Comparison of ENCODE assay signal across 31 mouse cellular contexts in the genomic region with DNA sequence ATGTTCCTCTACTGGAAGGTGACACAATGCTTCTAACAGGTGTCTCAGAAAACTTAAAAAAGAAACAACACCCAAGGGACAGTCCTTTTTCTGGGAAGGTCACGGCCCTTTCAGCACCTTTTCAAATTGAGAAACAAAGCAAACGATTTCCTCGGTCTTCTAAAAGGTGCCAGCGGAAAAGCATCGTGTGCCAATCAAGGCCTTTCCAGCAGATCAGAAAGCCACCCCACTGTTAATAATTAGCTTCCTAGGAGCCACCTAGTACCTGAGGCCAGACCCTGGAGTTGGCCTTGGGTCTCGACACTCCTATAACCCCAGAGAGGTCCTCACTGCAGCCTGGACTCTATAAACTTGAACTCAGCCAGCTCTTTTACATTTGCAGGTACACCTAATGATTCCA. TPM values are rescaled to one million over a fixed set of nuclear protein-coding genes. Genes with fewer than 3 reads are reported as not detected.
DNase-seq lines count a peak whose midpoint lies in the region; ATAC-seq and TF ChIP-seq lines count a peak whose summit lies in the region.
"Had no signal": no experiment of that assay in that cellular context is flagged by ENCODE, and none has a peak within 500 bp of the region (broad histone marks: within the 10 kb centered on the region; RNA-seq: fewer than 3 reads in every experiment).

No protein-coding gene starts in this region.

- DNase-seq in kidney, adult 8-10 months = peak; percentile 28 to 55
- no peak for DNase-seq in kidney, adult 11 months
- DNase-seq in intestine, embryonic 14.5 days (ENCODE audit: low spot score) = no peak
- DNase-seq in kidney, postnatal 36 days = peak; percentile 43 to 62
- no peak for DNase-seq in layer of hippocampus, adult 18-20 months (ENCODE audit: low spot score in 2 of 2)
- DNase-seq in heart, adult 18-20 months = no peak
- no peak for DNase-seq in ovary, postnatal 36 days (ENCODE audit: low spot score)
- DNase-seq: adrenal gland, postnatal 10 days; cerebellum, adult 11-12 months; cerebellum, postnatal 10 days; gastrocnemius, adult 2 months; gastrocnemius, postnatal 36 days; heart, adult 2 months; heart, postnatal 4 days; liver, embryonic 13.5 days; lung, adult 2 months; lung, postnatal 14 days; right cerebral cortex, postnatal 4 days; thymus, adult 18-20 months; thymus, postnatal 25 days had no signal

- no peaks in the 10 kb centered on the region for H3K9me3 ChIP-seq in intestine, embryonic 14.5 days (ENCODE audit: control insufficient read depth, low read length)
- H3K9me3 ChIP-seq in intestine, postnatal 0 days (ENCODE audit: control insufficient read depth) = no peaks in the 10 kb centered on the region
- H3K9me3 ChIP-seq: heart, embryonic 12.5 days; hindbrain, embryonic 13.5 days; limb, embryonic 12.5 days; liver, embryonic 13.5 days; neural tube, embryonic 12.5 days had no signal

- H3K27me3 ChIP-seq in intestine, embryonic 14.5 days (replicated peaks; ENCODE audit: control insufficient read depth, insufficient read depth, low read length) = no peaks in the 10 kb centered on the region
- H3K27me3 ChIP-seq in intestine, postnatal 0 days (replicated peaks; ENCODE audit: control insufficient read depth, insufficient read depth, low read length) = no peaks in the 10 kb centered on the region
- H3K27me3 ChIP-seq: hindbrain, embryonic 13.5 days; limb, embryonic 12.5 days; liver, embryonic 13.5 days; neural tube, embryonic 12.5 days; Patski had no signal

- no peaks in the 10 kb centered on the region for H3K36me3 ChIP-seq in intestine, embryonic 14.5 days (ENCODE audit: control insufficient read depth, insufficient read depth, low read length)
- H3K36me3 ChIP-seq in intestine, postnatal 0 days (ENCODE audit: control insufficient read depth, insufficient read depth) = no peaks in the 10 kb centered on the region
- H3K36me3 ChIP-seq: heart, embryonic 12.5 days; hindbrain, embryonic 13.5 days; limb, embryonic 12.5 days; liver, embryonic 13.5 days; neural tube, embryonic 12.5 days had no signal

- peak overlapping the region; percentile 62 for H3K27ac ChIP-seq in intestine, embryonic 14.5 days (ENCODE audit: low read depth)
- peak overlapping the region; percentile 85 for H3K27ac ChIP-seq in intestine, postnatal 0 days (ENCODE audit: low read depth, low read length)
- H3K27ac ChIP-seq: gastrocnemius, adult 2 months; heart, adult 2 months; hindbrain, embryonic 13.5 days; left cerebral cortex, adult 2 months; limb, embryonic 12.5 days; liver, embryonic 13.5 days; neural tube, embryonic 12.5 days had no signal

- H3K4me1 ChIP-seq in intestine, embryonic 14.5 days (replicated peaks; ENCODE audit: control insufficient read depth, insufficient read depth, low read length) = peaks cover 14% of the 10 kb centered on the region
- H3K4me1 ChIP-seq in intestine, postnatal 0 days (replicated peaks; ENCODE audit: control insufficient read depth, insufficient read depth, low read length) = peaks cover 5% of the 10 kb centered on the region
- H3K4me1 ChIP-seq: liver, embryonic 13.5 days; neural tube, embryonic 12.5 days had no signal

- no peak for TF ChIP-seq CTCF in intestine, postnatal 0 days (IDR thresholded peaks at IDR 0.05; ENCODE audit: low read depth)

- ATAC-seq in intestine, embryonic 14.5 days (replicated peaks; ENCODE audit: low FRiP score, low TSS enrichment, low read depth) = peak; percentile 61
- peak; percentile 78 for ATAC-seq in intestine, postnatal 0 days
- ATAC-seq: forebrain, embryonic 16.5 days; Patski had no signal

- H3K4me3 ChIP-seq in intestine, embryonic 14.5 days (ENCODE audit: low read depth, low read length) = no peak overlapping the region
- no peak overlapping the region for H3K4me3 ChIP-seq in intestine, postnatal 0 days (ENCODE audit: low read depth, low read length)
- H3K4me3 ChIP-seq: erythroblast, embryonic 14.5 days; gastrocnemius, adult 2 months; heart, adult 2 months; heart, embryonic 12.5 days; hindbrain, embryonic 13.5 days; left cerebral cortex, adult 2 months; limb, embryonic 12.5 days; liver, embryonic 13.5 days; myocyte; neural tube, embryonic 12.5 days had no signal

- H3K4me2 ChIP-seq in intestine, embryonic 14.5 days (ENCODE audit: low read length) = peak overlapping the region; percentile 5; the same call in 1 of the 2 replicates
- H3K4me2 ChIP-seq in intestine, postnatal 0 days (replicated peaks; ENCODE audit: low read depth) = peak overlapping the region; percentile 6
- H3K4me2 ChIP-seq: heart, embryonic 12.5 days; hindbrain, embryonic 13.5 days; limb, embryonic 12.5 days; liver, embryonic 13.5 days; midbrain, embryonic 11.5 days; neural tube, embryonic 12.5 days had no signal

- H3K9ac ChIP-seq in intestine, embryonic 14.5 days (ENCODE audit: low read length) = no peak overlapping the region
- H3K9ac ChIP-seq in intestine, postnatal 0 days (ENCODE audit: low read depth, low read length) = no peak overlapping the region
- H3K9ac ChIP-seq: heart, embryonic 12.5 days; hindbrain, embryonic 13.5 days; limb, embryonic 12.5 days; liver, embryonic 13.5 days; neural tube, embryonic 12.5 days had no signal

- 75% methylated on average over 6 of the region's 6 CpGs for WGBS in intestine, embryonic 14.5 days
- WGBS in intestine, postnatal 0 days = 37% methylated on average over 6 of the region's 6 CpGs

RNA-seq across cellular contexts. Expression of a gene that starts 19.0 kb away (rescaled TPM):
- polyA plus RNA-seq in intestine, embryonic 14.5 days (2014; fragmentation: Nextera tagmentation; extraction: Ambion mirVana) = 7.4 and 9.7 TPM in 2 replicates
- 8.6 and 10.7 TPM in 2 replicates for polyA plus RNA-seq in intestine, postnatal 0 days (2015; fragmentation: Nextera tagmentation; extraction: Ambion mirVana)
- total RNA-seq in layer of hippocampus, adult 18-20 months (2021) = 10 to 100 TPM; 79.0 to 87.4 TPM
- 10 to 100 TPM; 34.5 to 41.4 TPM for total RNA-seq in heart, adult 18-20 months (2021)
- polyA plus RNA-seq: erythroblast, embryonic 14.5 days had no signal

Comparison
In these comparisons a context has a peak if more than half of its experiments do, and no peak if none do; other contexts are left out.
1. DNase-seq: peak in kidney, adult 8-10 months (2 of 2) and kidney, postnatal 36 days (2 of 2); none in kidney, adult 11 months (single experiment), intestine, embryonic 14.5 days (single experiment), layer of hippocampus, adult 18-20 months (0 of 2), heart, adult 18-20 months (0 of 2) and ovary, postnatal 36 days (single experiment).